Mouse (Mus musculus) C2C12 (cell line): ENCODE measurements around the gene Echs1. TPM values are rescaled to one million over a fixed set of nuclear protein-coding genes. Genes with fewer than 3 reads are reported as not detected.

Experiments
- H3K27me3 ChIP-seq: one replicate; pipeline ENCODE4 v1.6.1; 2011; ENCODE audit not compliant: control insufficient read depth, insufficient read depth, insufficient read length
- H3K36me3 ChIP-seq: one replicate; pipeline ENCODE4 v1.6.1; 2011; ENCODE audit not compliant: control insufficient read depth, insufficient read depth
- H3K4me3 ChIP-seq: one replicate; pipeline ENCODE4 v1.5.1; 2011; ENCODE audit warnings: mild to moderate bottlenecking, control low read depth; ENCODE audit not compliant: poor library complexity, insufficient read depth, severe bottlenecking
- H3K79me2 ChIP-seq: one replicate; pipeline ENCODE4 v1.6.1; 2011; ENCODE audit not compliant: control insufficient read depth, insufficient read depth
- H3K79me3 ChIP-seq: one replicate; pipeline ENCODE4 v1.6.1; 2011; ENCODE audit warnings: low read depth, control low read depth
- H3ac ChIP-seq: one replicate; pipeline ENCODE3; 2011; ENCODE audit warnings: low read depth; ENCODE audit not compliant: control insufficient read depth, insufficient read length
- CEBPB ChIP-seq: IDR thresholded peaks from one replicate; pipeline ENCODE4 v1.6.1; 2011; ENCODE audit warnings: low read depth, mild to moderate bottlenecking, control low read depth, moderate library complexity
- CTCF ChIP-seq: IDR thresholded peaks from one replicate; pipeline ENCODE4 v1.5.1; 2011; ENCODE audit not compliant: control insufficient read depth, insufficient read depth, insufficient read length
- FOSL1 ChIP-seq: IDR thresholded peaks from one replicate; pipeline ENCODE4 v1.8.0; 2011; ENCODE audit warnings: mild to moderate bottlenecking, low read length; ENCODE audit not compliant: poor library complexity, insufficient read depth, severe bottlenecking
- MAX ChIP-seq: IDR thresholded peaks from one replicate; pipeline ENCODE4 v1.6.1; 2011; ENCODE audit warnings: mild to moderate bottlenecking, control low read depth
- MYOD1 ChIP-seq: IDR thresholded peaks from one replicate; pipeline ENCODE4 v1.6.1; 2011; ENCODE audit warnings: low read depth; ENCODE audit not compliant: control insufficient read depth, insufficient read length
- MYOG ChIP-seq: IDR thresholded peaks from one replicate; pipeline ENCODE4 v1.6.1; 2011; ENCODE audit not compliant: control insufficient read depth, insufficient read length; ENCODE audit errors: extremely low read depth
- USF1 ChIP-seq: IDR thresholded peaks from one replicate; pipeline ENCODE4 v1.6.1; 2011; ENCODE audit warnings: low read depth, mild to moderate bottlenecking, control low read depth, moderate library complexity
- polyA plus RNA-seq: library from polyadenylated mRNA; unstranded; fragments of >200 nt; fragmentation: generic; extraction: Trizol; gene quantifications from one replicate; pipeline ENCODE4 v1.2.1, GENCODE M21; 2012; ENCODE audit warnings: missing spikeins

Gene Echs1
- polyA plus RNA-seq, 1 experiment = 149 TPM

DNA sequence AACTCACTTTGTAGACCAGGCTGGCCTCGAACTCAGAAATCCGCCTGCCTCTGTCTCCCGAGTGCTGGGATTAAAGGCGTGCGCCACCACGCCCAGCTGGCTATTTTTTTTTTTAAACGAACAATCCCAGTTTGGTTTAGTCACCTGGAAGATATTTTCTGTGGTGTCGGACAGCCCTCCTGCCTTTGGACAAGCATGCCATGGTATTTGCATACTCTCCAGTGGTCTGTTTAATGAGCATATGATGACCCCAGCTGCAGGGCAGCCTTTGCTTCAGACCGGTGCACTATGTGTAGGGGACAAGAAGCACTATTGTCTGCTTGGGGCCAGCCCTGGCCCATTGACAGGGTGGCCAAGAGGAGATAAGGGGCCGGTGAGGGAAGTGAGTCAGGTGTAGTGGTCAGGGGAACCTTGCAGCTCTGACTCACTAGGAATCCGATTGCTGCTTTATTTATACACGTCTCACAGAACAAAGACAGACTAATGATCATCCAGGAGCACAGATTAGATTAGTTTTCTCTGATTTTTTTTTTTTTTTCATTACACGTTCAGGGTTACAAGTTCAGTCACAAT, 5.1 kb upstream of the Echs1 start:
- no peak overlapping the region for H3K4me3 ChIP-seq
- H3K79me2 ChIP-seq = no peaks in the 10 kb centered on the region
- no peaks in the 10 kb centered on the region for H3K79me3 ChIP-seq
- no peaks in the 10 kb centered on the region for H3K36me3 ChIP-seq
- H3ac ChIP-seq = no peak overlapping the region
- TF ChIP-seq USF1 (no peak), MYOD1 (peak; percentile 45), CTCF (no peak), MYOG (no peak), CEBPB (no peak)
- H3K27me3 ChIP-seq = no peaks in the 10 kb centered on the region

DNA sequence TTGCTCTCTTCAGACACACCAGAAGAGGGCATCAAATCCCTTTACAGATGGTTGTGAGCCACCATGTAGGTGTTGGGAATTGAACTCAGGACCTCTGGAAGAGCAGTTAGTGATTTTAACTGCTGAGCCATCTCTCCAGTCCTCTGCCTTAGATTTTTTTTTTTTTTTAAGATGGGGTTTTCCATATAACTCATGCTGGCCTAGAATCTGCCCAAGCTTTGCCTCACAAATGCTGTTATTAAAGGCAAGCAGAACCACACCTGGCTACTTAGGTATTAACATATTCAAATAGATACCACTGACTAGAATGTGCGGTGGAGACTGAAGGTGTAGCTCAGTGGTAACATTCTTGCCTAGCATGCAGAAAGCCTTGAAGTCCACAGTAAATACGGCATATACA, 4.2 kb upstream of the Echs1 start:
- H3ac ChIP-seq = no peak overlapping the region
- H3K4me3 ChIP-seq = no peak overlapping the region
- H3K79me2 ChIP-seq = no peaks in the 10 kb centered on the region
- peaks cover 2% of the 10 kb centered on the region for H3K79me3 ChIP-seq
- no peaks in the 10 kb centered on the region for H3K27me3 ChIP-seq
- no peaks in the 10 kb centered on the region for H3K36me3 ChIP-seq
- TF ChIP-seq USF1 = no peak

DNA sequence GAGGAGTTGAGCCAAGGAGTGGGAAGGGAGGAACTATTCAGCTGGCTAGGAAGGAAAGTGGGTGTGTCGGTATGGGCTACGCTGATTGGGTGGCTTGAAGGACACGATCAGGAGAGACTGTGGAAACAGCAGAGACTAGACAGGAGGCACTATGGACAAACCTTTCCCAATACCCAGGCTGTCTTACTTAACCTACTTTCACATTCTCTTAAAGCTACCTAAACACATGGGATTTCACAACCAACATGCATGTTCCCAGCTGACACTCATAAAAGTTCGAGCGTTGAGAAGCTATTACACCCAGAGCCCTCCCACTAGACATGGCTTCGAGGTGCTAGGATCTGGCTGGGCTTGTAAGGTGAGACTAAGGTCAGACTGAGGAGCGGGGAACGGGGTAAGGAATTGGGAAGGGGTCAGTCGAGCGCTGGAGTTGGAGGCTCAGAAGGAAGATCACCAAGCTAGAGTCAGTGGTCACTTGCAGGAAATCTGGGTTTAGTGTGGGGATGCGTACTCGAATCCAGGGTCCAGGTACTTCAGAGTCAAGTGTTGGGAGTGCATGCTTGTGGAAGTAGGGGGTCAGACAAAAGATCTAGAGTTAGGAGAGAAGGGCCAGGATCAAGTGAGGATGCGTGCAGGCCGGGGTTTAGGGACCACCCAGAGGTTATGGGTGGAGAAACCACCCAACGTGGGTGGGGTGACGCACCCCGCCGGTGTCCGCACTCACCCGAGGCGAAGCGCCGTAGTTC, 520 bp downstream of the Echs1 start, which contains the start of gene Paox:
TSS of gene Paox (plus strand) at position 217 of the 746 bp plus-strand sequence.
- Histone ChIP-seq H3K4me3 (peak within 1 kb of the TSS; percentile 45), H3ac (peak within 1 kb of the TSS; percentile 82)
- TF ChIP-seq CEBPB = no peak
- no peak for TF ChIP-seq MAX
- TF ChIP-seq CTCF = no peak
- TF ChIP-seq FOSL1 = no peak
- no peak for TF ChIP-seq USF1
- TF ChIP-seq MYOG = no peak

DNA sequence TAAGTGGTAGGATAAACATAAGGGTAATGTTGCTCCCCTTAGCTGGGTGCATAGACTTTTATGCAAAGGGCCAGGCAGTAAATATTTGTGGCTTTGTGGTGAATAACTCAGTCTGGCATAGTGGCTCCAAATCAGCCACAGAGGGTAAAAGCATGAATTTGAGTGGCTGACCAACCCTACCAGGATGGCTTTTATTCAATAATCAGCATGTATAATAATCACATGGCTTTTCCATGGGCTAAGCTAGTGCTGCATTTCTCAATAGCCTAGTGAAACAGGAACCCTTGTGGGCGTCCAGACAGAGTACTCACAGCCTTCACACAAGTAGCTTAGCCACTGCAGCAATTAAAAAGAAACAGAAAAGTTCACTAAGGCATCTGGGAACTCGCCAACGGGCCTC, 4.3 kb downstream of the Echs1 start:
- peaks cover 30% of the 10 kb centered on the region for H3K36me3 ChIP-seq
- H3K79me3 ChIP-seq = peaks cover 10% of the 10 kb centered on the region
- H3K79me2 ChIP-seq = peaks cover 19% of the 10 kb centered on the region
- H3K27me3 ChIP-seq = no peaks in the 10 kb centered on the region
- TF ChIP-seq MYOD1 (peak; percentile 0), MAX (no peak), USF1 (peak; percentile 59), CEBPB (peak; percentile 87)
- no peak overlapping the region for H3ac ChIP-seq
- no peak overlapping the region for H3K4me3 ChIP-seq

More for the DNA sequence above, 520 bp downstream of the Echs1 start, which contains the start of gene Paox:
- H3K27me3 ChIP-seq = no peaks in the 10 kb centered on the region
- H3K36me3 ChIP-seq = peaks cover 3% of the 10 kb centered on the region
- peaks cover 10% of the 10 kb centered on the region for H3K79me3 ChIP-seq
- peaks cover 19% of the 10 kb centered on the region for H3K79me2 ChIP-seq

DNA sequence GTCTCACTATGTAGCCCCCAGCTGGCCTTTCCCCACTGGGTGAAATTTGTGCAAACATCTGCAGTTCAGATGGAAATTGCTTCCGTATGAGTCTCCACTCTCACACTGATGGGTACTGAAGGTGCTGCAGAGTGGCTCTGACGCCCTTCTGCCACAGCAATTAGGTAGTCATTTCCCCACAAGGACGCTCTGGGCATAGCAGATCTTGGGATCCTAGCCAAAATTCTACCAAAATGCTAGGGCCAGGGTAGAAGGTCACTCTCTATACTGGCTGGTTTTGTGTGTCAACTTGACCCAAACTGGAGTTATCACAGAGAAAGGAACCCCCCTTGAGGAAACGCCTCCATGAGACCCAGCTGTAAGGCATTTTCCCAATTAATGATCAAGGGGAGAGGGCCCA, 12.3 kb downstream of the Echs1 start:
- TF ChIP-seq MYOG (no peak), MAX (no peak), USF1 (no peak), FOSL1 (no peak)
- no peak overlapping the region for H3K4me3 ChIP-seq
- no peaks in the 10 kb centered on the region for H3K79me2 ChIP-seq
- no peaks in the 10 kb centered on the region for H3K79me3 ChIP-seq
- H3K27me3 ChIP-seq = no peaks in the 10 kb centered on the region
- H3K36me3 ChIP-seq = peaks cover 20% of the 10 kb centered on the region
- no peak overlapping the region for H3ac ChIP-seq

DNA sequence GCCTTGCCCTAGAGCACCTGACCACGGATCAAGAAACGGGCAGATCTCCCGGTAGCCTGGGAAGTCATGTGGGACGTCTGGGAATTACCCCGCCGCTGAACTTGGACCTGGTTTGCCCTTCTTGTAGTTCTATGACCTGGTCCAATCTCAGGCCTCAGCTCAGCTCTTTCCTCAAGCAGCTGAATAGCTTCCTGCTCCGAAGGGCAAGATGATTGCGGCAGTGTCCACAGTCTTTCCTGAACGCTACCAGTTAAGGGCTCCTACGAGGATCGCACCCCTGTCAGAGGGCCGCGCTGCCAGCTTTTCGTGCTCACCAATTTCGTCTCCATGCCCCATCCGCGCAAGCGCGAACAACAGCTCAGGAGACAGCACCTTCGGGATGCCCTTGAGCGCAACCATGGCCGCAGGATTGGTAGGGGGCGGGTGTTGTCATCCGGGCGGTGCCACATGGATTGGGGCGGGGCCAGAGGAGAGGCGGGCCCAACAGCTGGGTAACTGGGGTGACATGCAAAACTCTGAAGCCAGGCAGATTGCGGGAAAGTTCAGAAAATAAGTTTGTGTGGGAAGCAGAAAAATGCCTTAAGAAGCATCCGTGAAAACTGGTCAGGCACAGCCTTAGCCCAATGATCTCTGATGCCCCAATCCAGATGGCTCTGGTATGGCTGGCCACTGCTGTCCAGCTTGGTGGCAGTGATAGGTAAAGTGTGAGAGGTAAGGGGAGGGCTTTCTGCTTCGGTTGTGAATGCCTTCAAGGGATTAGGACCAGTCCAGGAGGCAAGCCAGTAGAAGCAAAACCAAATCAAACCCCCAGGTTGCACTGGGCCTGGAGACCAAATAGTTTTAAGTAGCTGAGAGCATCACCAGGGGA, 14.0 kb downstream of the Echs1 start, which contains the start of gene Fuom:
TSS of gene Fuom (minus strand) at position 449 of the 868 bp plus-strand sequence.
- peaks cover 8% of the 10 kb centered on the region for H3K36me3 ChIP-seq
- H3K27me3 ChIP-seq = no peaks in the 10 kb centered on the region
- peak within 1 kb of the TSS; percentile 28 for H3ac ChIP-seq
- no peak for TF ChIP-seq FOSL1
- TF ChIP-seq MAX = no peak
- no peak for TF ChIP-seq USF1
- TF ChIP-seq CTCF = no peak
- TF ChIP-seq CEBPB = no peak
- no peaks in the 10 kb centered on the region for H3K79me2 ChIP-seq
- no peaks in the 10 kb centered on the region for H3K79me3 ChIP-seq
- no peak within 1 kb of the TSS for H3K4me3 ChIP-seq
